Mouse (Mus musculus) B cell, adult 2 months (primary cell): ENCODE data around the gene Neil3.
A peak's percentile ranks its signal among the peaks of the same experiment; 100 is the strongest.
"Not testable (repeated sequence)": the region's sequence is repeated elsewhere in the genome, so short reads cannot be mapped to it uniquely, and the experiment has no call there.

Experiments used
- DNase-seq, 2 experiments: peaks; one replicate each; pipeline ENCODE4 v3.0.0; 2022

Gene Neil3

GRCm38 (mm10) chr8:53638495-53639171 lies at the start of gene Neil3:
Gene Neil3 (minus strand): TSS chr8:53639065.
- DNase-seq = peak; percentile 83 to 84

GRCm38 (mm10) chr8:53680846-53681245 lies 42.0 kb upstream of the Neil3 start:
- no peak for DNase-seq

- DNase-seq = peak; percentile 63 to 64
Measured at GRCm38 (mm10) chr8:53663946-53664345, 25.1 kb upstream of the Neil3 start.

GRCm38 (mm10) chr8:53661436-53661835 lies 22.6 kb upstream of the Neil3 start:
- DNase-seq = no peak

- no peak for DNase-seq
Measured at GRCm38 (mm10) chr8:53630618-53631017, 8.2 kb downstream of the Neil3 start.

- DNase-seq = no peak
Measured at GRCm38 (mm10) chr8:53628864-53629415, 9.9 kb downstream of the Neil3 start.

- DNase-seq = no peak
Measured at GRCm38 (mm10) chr8:53623425-53623824, 15.4 kb downstream of the Neil3 start.

GRCm38 (mm10) chr8:53619196-53619595 lies 19.7 kb downstream of the Neil3 start:
- DNase-seq = no peak

GRCm38 (mm10) chr8:53614288-53614646 lies 24.6 kb downstream of the Neil3 start:
- no peak for DNase-seq

GRCm38 (mm10) chr8:53613577-53614287 lies 25.1 kb downstream of the Neil3 start:
- no peak for DNase-seq

- no peak for DNase-seq
Measured at GRCm38 (mm10) chr8:53612297-53612696, 26.6 kb downstream of the Neil3 start.

GRCm38 (mm10) chr8:53607040-53607439 lies 31.8 kb downstream of the Neil3 start:
- peak; percentile 39 to 41 for DNase-seq

- no peak for DNase-seq
Measured at GRCm38 (mm10) chr8:53604906-53605305, 34.0 kb downstream of the Neil3 start.

- DNase-seq = no peak
Measured at GRCm38 (mm10) chr8:53603672-53604071, 35.2 kb downstream of the Neil3 start.

- DNase-seq = no peak
Measured at GRCm38 (mm10) chr8:53600826-53601225, 38.0 kb downstream of the Neil3 start.

GRCm38 (mm10) chr8:53600025-53600811 lies 38.6 kb downstream of the Neil3 start:
- no peak for DNase-seq

GRCm38 (mm10) chr8:53598101-53598500 lies 40.8 kb downstream of the Neil3 start:
- DNase-seq = no peak

GRCm38 (mm10) chr8:53591777-53592176 lies 47.1 kb downstream of the Neil3 start:
- DNase-seq = no peak

GRCm38 (mm10) chr8:53573600-53573999 lies 65.3 kb downstream of the Neil3 start:
- no peak for DNase-seq

- no peak for DNase-seq
Measured at GRCm38 (mm10) chr8:53566223-53566622, 72.6 kb downstream of the Neil3 start.

- no peak for DNase-seq
Measured at GRCm38 (mm10) chr8:53562441-53563040, 76.3 kb downstream of the Neil3 start.

- no peak for DNase-seq
Measured at GRCm38 (mm10) chr8:53539585-53539984, 99.3 kb downstream of the Neil3 start.

GRCm38 (mm10) chr8:53538049-53538448 lies 100.8 kb downstream of the Neil3 start:
- not testable (repeated sequence) for DNase-seq
